Mouse (Mus musculus) megakaryocyte, adult 5-6 weeks (primary cell): Measurements from ENCODE around the gene Pdcd6. TPM values are rescaled to one million over a fixed set of nuclear protein-coding genes. Genes with fewer than 3 reads are reported as not detected.

Source experiments
- ATAC-seq: 2 replicates; pipeline ENCODE4 v1.8.0; 2016; ENCODE audit warnings: mild to moderate bottlenecking, inconsistent platforms; ENCODE audit not compliant: poor library complexity, severe bottlenecking
- total RNA-seq, 2 experiments: library from RNA; stranded (forward) in 1 of 2; stranded (reverse) in 1 of 2; fragments of 153-499, 151-499 nt in 1 of 2; fragments of 221-1000, 200-1000 nt in 1 of 2; gene quantifications; 2 replicates each; pipeline versions ENCODE4 v1.2.3 to v1.2.4; 2015 to 2017

The Pdcd6 gene
- total RNA-seq (2015): 135 and 141 TPM in 2 replicates
- 92.4 and 99.5 TPM in 2 replicates for total RNA-seq (2017)

- ATAC-seq: peak; percentile 94
Measured at GRCm38 (mm10) chr13:74317170-74317849, at the start of gene Pdcd6. TSS of gene Pdcd6 (minus strand) at chr13:74317580.

DNA sequence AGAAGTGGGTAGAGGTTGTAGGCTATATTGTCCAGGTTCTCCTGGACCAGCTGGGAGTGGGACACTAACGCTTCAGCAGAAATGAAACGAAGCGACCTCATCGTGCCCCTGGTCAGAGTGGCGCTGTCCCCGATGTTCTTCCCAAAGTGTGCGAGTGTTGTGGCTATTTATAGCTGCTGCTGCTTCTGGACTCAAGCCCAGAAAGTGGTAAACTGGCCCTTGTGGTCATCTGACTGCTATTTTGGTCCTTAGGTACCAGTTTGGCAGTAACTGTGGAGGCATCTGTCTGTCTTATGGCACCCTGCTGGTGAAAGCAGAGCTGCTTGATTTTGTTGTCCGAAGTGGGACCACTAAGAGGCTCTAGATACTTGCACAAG lies 46.5 kb upstream of the Pdcd6 start, which contains the start of gene Lrrc14b:
Lrrc14b (minus strand) TSS at position 147 of the 377 bp plus-strand sequence.
- no peak for ATAC-seq

DNA sequence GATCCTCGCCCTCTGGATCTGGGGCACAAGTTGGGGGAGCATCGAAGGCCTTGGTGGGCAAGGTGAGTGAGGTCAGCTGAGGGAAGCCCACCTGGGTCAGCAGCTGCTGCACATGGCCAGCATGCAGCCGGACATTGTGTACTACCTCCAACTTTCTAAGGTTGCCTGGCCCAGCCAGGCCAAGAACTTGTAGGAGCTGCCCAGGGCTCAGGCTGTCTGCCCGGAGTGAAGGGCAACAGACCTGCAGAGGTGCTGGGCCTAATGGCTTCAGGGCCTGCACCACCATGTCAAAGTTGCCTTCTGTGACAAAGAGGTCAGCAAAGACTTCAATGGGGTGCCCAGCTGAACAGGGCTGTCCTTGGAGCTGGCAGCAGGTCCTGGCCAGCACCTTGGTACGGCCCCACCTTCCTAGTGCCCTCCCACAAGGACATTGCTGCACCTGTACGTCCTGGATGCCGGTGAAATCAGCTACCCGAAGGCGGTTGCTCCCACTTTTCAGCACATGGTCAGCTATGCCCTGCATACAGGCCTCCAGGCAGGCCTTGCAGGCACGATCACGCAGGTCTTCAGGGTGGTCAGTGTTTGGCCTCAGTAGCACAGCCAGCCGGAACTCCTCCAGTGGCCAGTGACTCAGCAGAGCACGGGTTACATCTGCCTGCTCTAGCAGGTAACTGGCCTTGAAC lies 45.9 kb upstream of the Pdcd6 start:
- no peak for ATAC-seq

DNA sequence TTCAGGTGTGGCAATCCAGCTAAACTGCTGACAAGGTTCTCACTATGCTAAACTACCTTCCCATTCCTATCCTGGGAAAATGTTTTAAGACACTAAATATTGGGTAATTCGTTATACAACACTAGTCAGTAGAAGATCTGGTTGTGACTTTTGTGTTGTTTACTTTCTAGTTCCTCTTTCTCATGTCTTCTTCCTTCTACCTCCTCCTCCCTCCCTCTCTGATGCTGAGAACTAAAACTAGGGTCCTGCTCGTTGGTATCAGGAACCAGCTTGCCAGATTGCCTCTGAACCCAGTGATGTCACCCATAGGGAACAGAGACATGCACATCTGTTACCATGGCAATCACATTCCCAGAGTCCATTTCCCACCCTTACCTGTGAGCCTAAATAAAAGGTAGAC lies 44.8 kb upstream of the Pdcd6 start:
- peak; percentile 79 for ATAC-seq

DNA sequence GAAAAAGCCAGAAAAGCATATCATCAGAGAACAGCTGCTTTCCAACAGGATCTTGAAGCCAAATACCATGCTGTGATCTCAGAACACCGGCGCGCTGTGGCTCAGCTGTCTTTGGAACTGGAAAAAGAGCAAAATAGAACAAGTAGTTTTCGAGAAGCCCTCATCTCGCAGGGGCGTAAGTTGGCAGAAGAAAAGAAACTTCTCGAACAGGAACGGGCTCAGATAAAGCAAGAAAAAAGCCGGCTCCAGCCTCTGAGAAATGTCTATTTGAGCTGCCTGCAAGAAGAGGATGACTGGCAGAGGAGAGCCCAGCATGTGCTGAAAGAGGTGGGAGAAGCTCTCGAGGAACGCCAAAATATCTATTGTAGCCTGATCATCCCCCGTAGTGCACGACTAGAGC lies 39.1 kb upstream of the Pdcd6 start:
- no peak for ATAC-seq

DNA sequence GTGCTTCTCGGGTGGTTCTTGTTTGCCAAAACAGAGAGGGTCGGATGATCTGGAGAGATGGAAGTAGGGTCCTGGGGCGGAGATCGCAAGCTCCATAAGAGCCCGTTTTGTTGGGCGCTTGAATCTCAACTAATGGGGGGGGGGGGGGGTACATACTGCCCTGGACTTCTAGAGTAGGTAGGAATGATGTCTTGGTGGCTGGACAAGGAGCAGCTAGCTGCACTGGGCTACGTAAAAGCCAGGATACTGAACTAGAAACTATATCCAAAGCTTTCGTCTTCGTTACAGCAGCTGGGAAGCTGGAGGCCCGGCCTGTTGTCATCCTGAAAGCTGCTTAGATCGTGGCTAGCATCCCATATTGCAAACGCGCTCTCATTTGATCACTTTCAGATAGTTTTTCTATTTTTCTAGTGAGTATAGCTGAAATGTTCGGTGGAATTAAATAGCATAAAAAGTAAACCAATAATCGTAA lies 33.1 kb upstream of the Pdcd6 start:
- no peak for ATAC-seq

- peak; percentile 94 for ATAC-seq
Measured at GRCm38 (mm10) chr13:74349566-74350434, 32.4 kb upstream of the Pdcd6 start, which contains the start of the genes Sdha and Ccdc127. TSS of gene Sdha (minus strand) at chr13:74350280. TSS of gene Ccdc127 (plus strand) at chr13:74350309.

DNA sequence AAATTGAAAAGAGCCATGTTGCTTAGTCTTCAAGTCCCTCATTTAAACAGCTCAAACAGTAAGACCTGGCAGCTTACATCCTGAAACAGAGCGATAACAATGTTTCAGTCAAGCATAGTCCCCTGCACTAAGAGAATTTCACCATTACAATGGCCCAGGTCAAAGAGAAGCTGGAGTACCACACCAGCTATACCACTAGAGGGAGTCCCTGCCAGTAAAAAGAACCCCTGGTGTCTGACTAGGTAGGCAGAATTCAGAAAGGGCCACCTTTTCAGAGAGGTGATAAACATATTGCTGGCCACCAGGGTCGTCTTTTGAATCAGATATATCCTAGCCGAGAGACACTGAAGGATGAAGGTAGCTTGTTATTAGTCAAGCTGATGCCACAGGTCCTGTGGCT lies 23.7 kb upstream of the Pdcd6 start:
- ATAC-seq: peak; percentile 98

GRCm38 (mm10) chr13:74329321-74329720 lies 11.9 kb upstream of the Pdcd6 start:
- no peak for ATAC-seq

- no peak for ATAC-seq
Measured at GRCm38 (mm10) chr13:74316789-74317169, 601 bp downstream of the Pdcd6 start.

DNA sequence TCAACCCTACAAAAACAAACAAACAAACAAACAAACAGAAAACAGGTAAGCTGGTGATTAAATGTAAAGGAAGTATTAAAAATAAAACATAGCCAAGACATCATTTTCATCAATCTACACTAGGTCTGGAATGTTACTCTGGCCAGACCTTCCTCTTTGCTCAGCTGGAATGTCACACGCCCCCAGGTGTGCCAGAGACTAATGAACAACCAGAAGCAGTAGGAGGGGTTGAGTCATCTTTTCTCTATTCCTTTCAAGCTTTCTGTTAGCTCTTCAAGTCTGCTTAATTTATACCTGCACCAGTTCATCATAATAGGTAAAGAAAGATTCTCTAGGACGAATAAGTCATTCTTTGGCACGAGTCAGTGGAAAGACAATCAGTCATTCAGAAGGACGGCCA lies 994 bp downstream of the Pdcd6 start:
- no peak for ATAC-seq

GRCm38 (mm10) chr13:74314616-74315015 lies 2.8 kb downstream of the Pdcd6 start:
- no peak for ATAC-seq

DNA sequence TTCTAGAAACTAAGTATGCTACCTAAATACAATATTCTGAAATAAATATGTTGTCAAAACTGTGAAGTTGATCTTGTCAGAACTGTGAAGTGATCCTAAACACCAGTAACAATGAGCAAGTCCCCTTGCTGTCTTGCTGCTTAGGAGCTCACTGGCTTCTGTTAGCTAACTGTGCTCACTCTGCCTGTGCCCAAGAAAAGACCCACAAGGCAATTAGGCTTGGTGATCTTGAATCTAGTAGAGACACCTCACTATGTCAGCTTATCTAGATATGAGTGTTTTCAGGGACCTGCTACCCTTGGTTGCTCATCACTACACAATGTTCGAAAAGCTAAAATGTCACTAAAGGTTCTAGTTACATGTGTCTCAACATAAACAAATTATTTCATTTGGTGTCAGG lies 11.6 kb downstream of the Pdcd6 start:
- no peak for ATAC-seq

DNA sequence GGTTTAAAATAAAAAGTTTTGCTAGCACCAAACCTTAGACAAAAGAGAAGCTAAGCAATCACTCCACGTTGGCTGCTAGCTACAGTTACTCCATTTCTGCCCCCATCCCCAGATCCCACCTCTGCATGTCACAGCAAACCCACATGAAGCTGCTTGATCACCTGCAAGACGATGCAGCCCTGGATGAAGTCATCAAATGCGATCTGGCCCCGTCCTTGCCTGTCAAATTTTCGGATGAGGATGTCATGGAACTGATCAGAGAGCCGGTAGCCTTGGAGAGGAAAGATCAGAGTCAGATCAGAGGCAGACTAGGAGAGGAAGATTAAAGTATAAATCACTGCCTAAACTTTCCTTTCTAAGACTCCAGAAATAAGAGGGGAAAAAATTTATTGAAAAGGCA lies 12.0 kb downstream of the Pdcd6 start:
- no peak for ATAC-seq

DNA sequence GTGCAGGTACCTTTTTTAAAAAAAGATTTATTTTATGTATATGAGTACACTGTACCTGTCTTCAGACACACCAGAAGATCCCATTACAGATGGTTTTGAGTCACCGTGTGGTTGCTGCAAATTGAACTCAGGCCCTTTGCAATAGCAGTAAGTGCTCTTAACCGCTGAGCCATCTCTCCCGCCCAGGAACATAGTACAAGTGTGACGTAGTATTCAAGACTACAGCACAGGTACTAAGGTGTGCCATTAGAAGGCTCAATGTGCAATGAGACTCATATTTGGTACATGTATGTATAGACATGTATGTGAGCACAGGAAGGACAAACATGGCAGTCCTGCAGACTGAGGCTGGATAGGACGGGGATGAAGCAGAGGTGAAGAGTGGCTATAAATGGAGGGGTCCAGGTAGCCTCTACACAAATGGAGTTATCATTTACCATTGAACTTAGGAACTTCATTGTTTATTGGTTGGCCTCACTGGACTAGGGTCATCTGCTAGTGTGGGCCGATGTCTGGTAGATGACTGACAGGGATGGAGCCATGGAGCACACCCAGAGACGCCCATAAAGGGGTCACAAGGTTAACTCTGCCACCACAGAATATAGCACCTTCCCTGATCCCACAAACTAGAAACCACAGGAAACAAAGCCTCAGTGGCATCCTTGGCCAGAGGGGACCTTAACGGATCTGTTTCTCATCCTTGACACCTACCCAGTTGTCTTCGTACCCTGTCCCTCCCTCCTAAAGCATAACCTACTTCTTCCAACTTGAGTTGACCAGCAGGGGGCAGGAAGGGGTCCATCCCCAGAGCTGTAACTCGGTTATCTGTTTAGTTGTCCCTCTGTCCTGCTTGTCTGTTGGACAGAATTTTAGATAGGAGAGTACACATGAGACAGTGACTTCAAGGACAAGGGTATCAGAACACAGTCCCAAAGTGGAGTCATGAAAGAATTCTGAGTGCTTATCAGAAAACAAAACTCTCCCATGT lies 15.0 kb downstream of the Pdcd6 start:
- no peak for ATAC-seq

DNA sequence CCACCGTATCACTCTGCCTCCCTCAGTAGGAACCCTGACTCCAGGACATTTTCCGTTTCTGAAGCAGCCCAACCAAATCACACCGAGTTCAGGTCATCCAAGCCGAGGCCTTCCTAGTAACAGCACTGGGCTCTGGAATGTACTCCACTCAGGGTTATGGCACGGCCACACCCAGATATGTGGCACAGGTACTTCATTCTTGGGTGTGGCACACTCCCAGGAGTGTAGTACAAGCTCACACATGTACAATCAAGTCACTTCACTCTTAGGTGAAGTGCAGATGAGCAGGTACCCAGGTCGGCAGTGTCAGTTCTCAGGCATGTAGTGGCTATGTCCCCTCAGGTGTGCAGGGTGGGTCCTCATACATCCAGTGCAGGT lies 15.8 kb downstream of the Pdcd6 start:
- ATAC-seq: 0 out of 2 replicates have a peak, but pooled peaks have one; percentile 6

DNA sequence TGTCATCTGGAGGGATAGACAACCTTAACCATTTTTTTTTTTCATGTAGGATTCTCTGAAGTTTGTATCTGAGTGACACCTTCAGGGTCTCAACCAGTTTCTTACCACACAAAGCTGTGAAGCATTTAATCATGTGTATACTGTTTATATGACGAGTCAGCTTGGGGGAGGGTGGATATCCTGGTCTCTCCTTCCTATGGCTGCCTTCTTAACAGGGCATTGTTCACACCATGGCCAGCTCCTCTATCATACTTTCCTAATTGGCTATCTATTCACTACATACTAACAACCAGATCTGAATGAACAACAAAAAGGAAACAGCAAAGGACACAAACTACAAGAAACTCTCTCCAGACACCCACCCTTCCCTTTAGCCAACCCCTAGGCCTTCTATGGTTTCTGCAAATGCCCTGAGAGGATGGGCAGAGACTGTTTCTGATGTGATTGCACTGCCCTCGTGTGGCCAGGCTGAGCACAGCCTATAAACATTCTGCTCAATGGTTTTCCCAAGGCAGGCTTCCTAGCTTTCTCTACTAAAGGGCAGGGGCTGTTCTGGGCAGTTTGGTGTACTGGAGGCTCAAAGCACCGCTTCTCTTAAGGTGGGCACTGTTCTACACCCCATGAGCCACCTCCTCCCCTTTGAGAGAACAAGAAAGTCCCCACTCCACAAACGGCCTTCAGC lies 16.3 kb downstream of the Pdcd6 start:
- peak; percentile 94 for ATAC-seq

DNA sequence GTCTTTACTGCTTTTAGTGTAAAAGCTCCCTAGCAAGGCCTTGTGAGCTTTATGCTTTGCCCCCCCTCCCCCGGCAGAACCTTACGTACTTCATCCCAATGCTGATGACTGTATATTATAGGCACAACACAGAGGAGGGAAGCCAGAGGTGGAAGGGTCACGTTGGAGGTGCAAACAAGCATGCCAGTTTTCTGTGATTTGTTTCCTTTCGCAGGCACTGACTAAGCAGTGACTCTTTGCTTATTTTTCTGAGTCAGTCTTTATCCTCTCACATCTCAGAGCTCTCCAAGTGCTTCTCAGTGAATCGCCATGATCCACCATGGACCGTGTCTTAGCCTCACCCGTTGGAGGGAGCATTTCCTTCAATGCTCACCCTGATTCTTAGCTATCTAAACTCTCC lies 21.0 kb downstream of the Pdcd6 start:
- ATAC-seq: no peak

DNA sequence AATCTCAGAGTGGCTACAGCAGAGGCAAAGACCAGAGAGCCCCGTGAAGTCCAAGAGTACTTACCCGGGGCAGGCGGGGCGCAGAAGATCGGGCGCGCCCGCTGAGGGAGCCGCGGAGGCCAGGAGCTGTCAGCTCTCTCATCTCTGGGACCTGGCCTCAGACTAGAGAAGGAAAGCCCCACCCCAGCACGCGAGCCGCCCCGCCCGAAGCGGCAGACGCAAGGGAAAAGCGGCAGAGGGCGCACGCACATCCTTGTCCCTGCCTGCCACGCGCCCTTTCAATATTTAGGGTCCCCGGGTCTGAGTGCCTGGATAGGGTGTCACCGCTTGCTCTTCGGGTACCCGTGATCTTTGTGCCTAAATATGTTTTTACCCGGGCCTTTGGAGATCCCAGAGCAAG lies 25.2 kb downstream of the Pdcd6 start, which contains the start of gene Ahrr:
Ahrr (minus strand) TSS at position 165 of the 400 bp plus-strand sequence.
- ATAC-seq: peak; percentile 66
